In the genomic region with DNA sequence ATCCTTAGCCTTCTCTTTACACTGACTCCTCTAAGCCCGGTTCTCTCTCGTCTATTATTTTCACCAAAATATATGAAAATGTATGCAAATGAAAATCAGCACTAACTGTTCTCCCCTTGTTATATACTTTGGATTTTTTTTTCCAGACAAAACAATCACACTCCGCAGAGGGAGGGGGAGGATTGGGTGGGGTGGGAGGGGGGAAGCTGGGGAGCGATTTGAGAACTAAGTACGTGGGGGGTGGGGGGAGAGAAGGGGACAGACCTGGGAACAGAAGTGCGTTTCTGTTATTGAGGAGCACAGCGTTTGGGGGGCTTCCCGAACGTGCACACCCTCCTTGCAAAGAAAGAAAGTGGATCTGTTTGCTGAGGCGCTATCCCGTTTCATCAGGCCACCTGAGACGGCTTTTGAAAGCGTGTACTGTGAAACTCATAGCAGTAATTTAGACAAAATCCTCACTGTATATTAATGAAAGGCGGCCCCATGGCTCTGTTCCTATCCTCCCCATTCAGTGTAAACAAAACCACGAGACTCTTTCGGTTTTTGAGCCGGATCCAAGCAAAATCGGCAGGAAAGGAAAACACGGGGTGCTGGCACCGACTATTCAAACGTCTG, we compare ENCODE assay signal across 7 mouse cellular contexts. TPM values are rescaled to one million over a fixed set of nuclear protein-coding genes. Genes with fewer than 3 reads are reported as not detected.
DNase-seq lines count a peak whose midpoint lies in the region; ATAC-seq and TF ChIP-seq lines count a peak whose summit lies in the region.

No protein-coding gene starts in this region.

- H3K4me3 ChIP-seq in embryonic facial prominence, embryonic 15.5 days (replicated peaks) = peak overlapping the region; percentile 52
- H3K4me3 ChIP-seq in hindbrain, embryonic 16.5 days (ENCODE audit: low read length) = peak overlapping the region; percentile 54
- H3K4me3 ChIP-seq in midbrain, postnatal 0 days (ENCODE audit: low read depth, low read length) = peak overlapping the region; percentile 85

- no peaks in the 10 kb centered on the region for H3K9me3 ChIP-seq in embryonic facial prominence, embryonic 15.5 days (replicated peaks)
- no peaks in the 10 kb centered on the region for H3K9me3 ChIP-seq in hindbrain, embryonic 16.5 days (ENCODE audit: control insufficient read depth, low read length)
- H3K9me3 ChIP-seq in midbrain, postnatal 0 days (ENCODE audit: low read length) = no peaks in the 10 kb centered on the region

- peak overlapping the region; percentile 68 for H3K4me2 ChIP-seq in embryonic facial prominence, embryonic 15.5 days (replicated peaks)
- peak overlapping the region; percentile 71 for H3K4me2 ChIP-seq in hindbrain, embryonic 16.5 days (ENCODE audit: low read length)
- H3K4me2 ChIP-seq in midbrain, postnatal 0 days (ENCODE audit: low read depth, low read length, poor library complexity, severe bottlenecking) = peak overlapping the region; percentile 91

- no peak overlapping the region for H3K9ac ChIP-seq in embryonic facial prominence, embryonic 15.5 days
- peak overlapping the region; percentile 75 for H3K9ac ChIP-seq in hindbrain, embryonic 16.5 days (ENCODE audit: low read depth, low read length)
- peak overlapping the region; percentile 72 for H3K9ac ChIP-seq in midbrain, postnatal 0 days (replicated peaks; ENCODE audit: low read length, poor library complexity, severe bottlenecking)

- TF ChIP-seq CTCF in midbrain, postnatal 0 days (IDR thresholded peaks at IDR 0.05) = no peak

- under 1% methylated on average over 21 of the region's 21 CpGs for WGBS in embryonic facial prominence, embryonic 15.5 days
- under 1% methylated on average over 21 of the region's 21 CpGs for WGBS in hindbrain, embryonic 16.5 days
- 2% methylated on average over 21 of the region's 21 CpGs for WGBS in midbrain, postnatal 0 days

- H3K27ac ChIP-seq in embryonic facial prominence, embryonic 15.5 days (replicated peaks) = peak overlapping the region; percentile 87
- peak overlapping the region; percentile 97 for H3K27ac ChIP-seq in hindbrain, embryonic 16.5 days (ENCODE audit: low read depth, low read length)
- H3K27ac ChIP-seq in midbrain, postnatal 0 days (ENCODE audit: low read depth, low read length) = peak overlapping the region; percentile 97

- H3K27me3 ChIP-seq in embryonic facial prominence, embryonic 15.5 days = peaks cover 78% of the 10 kb centered on the region
- H3K27me3 ChIP-seq in hindbrain, embryonic 16.5 days (replicated peaks; ENCODE audit: control insufficient read depth, insufficient read depth, low read length) = no peaks in the 10 kb centered on the region
- no peaks in the 10 kb centered on the region for H3K27me3 ChIP-seq in midbrain, postnatal 0 days (ENCODE audit: insufficient read depth, low read length)

- no peaks in the 10 kb centered on the region for H3K36me3 ChIP-seq in embryonic facial prominence, embryonic 15.5 days
- H3K36me3 ChIP-seq in hindbrain, embryonic 16.5 days (ENCODE audit: control insufficient read depth, insufficient read depth, low read length) = no peaks in the 10 kb centered on the region
- H3K36me3 ChIP-seq in midbrain, postnatal 0 days (ENCODE audit: insufficient read depth, low read length) = peaks cover under 1% of the 10 kb centered on the region; the same call in 1 of the 2 replicates

- peaks cover 33% of the 10 kb centered on the region for H3K4me1 ChIP-seq in embryonic facial prominence, embryonic 15.5 days
- no peaks in the 10 kb centered on the region for H3K4me1 ChIP-seq in hindbrain, embryonic 16.5 days (ENCODE audit: control insufficient read depth, insufficient read depth, low read depth, low read length)
- H3K4me1 ChIP-seq in midbrain, postnatal 0 days (ENCODE audit: insufficient read depth, low read length) = peaks cover 8% of the 10 kb centered on the region

- intact Hi-C loops in left cerebral cortex, postnatal 14 days (cut with DNase I) = loop anchor here (2.0 to 10.0 kb wide), 8 partner anchors 434 to 1658 kb away; no protein-coding TSS in a partner anchor

- ATAC-seq in embryonic facial prominence, embryonic 15.5 days (ENCODE audit: insufficient number of reproducible peaks, low FRiP score, low TSS enrichment, low read depth) = no peak
- ATAC-seq in hindbrain, embryonic 16.5 days = no peak
- no peak for ATAC-seq in midbrain, postnatal 0 days (ENCODE audit: low FRiP score)

- peak; percentile 53 to 58 for DNase-seq in left cerebral cortex, postnatal 14 days (ENCODE audit: low spot score in 2 of 2)
- no peak for DNase-seq in left cerebral cortex, adult 8-10 months (ENCODE audit: low spot score in 2 of 2)
- peak; percentile 61 for DNase-seq in midbrain, postnatal 0 days (ENCODE audit: low spot score)
- no peak for DNase-seq in urinary bladder, adult 2 months (ENCODE audit: low spot score)
- DNase-seq in spleen, postnatal 4 days (ENCODE audit: low spot score in 2 of 2) = no peak

RNA-seq across cellular contexts. Expression of a gene that starts 2.4 kb away (rescaled TPM):
- total RNA-seq in left cerebral cortex, postnatal 14 days (2021) = 10 to 100 TPM; 58.7 to 61.9 TPM
- total RNA-seq in left cerebral cortex, adult 8-10 months (2022) = 10 to 100 TPM; 47.4 to 53.3 (median 51.4) TPM
- polyA plus RNA-seq in embryonic facial prominence, embryonic 15.5 days (2015; fragmentation: Nextera tagmentation; extraction: Ambion mirVana) = 3.9 and 4.4 TPM in 2 replicates
- 8.4 and 9.5 TPM in 2 replicates for polyA plus RNA-seq in hindbrain, embryonic 16.5 days (2015; fragmentation: Nextera tagmentation; extraction: Ambion mirVana)
- total RNA-seq in midbrain, postnatal 0 days (2014; rRNA removed) = 45.2 and 48.4 TPM in 2 replicates
- 11.5 and 12.0 TPM in 2 replicates for polyA plus RNA-seq in midbrain, postnatal 0 days (2015; fragmentation: Nextera tagmentation; extraction: Ambion mirVana)
- 0.21 and 0.22 TPM in 2 replicates for polyA plus RNA-seq in urinary bladder, adult 2 months (2012; rRNA removed)

Comparison
In these comparisons a context has a peak if more than half of its experiments do, and no peak if none do; other contexts are left out.
1. DNase-seq: peak in left cerebral cortex, postnatal 14 days (2 of 2) and midbrain, postnatal 0 days (single experiment); none in left cerebral cortex, adult 8-10 months (0 of 2), urinary bladder, adult 2 months (single experiment) and spleen, postnatal 4 days (0 of 2).
2. Peak in every context shown above with its lines, with median percentiles within 50 percentile points of each other: H3K27ac ChIP-seq, H3K4me2 ChIP-seq and H3K4me3 ChIP-seq.